Mouse (Mus musculus) frontal cortex, postnatal 36 days (tissue): ENCODE data around the gene Pitpnc1.
"Not testable (repeated sequence)": the region's sequence is repeated elsewhere in the genome, so short reads cannot be mapped to it uniquely, and the experiment has no call there.

ENCODE experiments used
- DNase-seq, 2 experiments: peaks; one replicate each; pipeline ENCODE4 v3.0.0; 2022; ENCODE audit warnings: low spot score in 2 of 2

The Pitpnc1 gene

DNA sequence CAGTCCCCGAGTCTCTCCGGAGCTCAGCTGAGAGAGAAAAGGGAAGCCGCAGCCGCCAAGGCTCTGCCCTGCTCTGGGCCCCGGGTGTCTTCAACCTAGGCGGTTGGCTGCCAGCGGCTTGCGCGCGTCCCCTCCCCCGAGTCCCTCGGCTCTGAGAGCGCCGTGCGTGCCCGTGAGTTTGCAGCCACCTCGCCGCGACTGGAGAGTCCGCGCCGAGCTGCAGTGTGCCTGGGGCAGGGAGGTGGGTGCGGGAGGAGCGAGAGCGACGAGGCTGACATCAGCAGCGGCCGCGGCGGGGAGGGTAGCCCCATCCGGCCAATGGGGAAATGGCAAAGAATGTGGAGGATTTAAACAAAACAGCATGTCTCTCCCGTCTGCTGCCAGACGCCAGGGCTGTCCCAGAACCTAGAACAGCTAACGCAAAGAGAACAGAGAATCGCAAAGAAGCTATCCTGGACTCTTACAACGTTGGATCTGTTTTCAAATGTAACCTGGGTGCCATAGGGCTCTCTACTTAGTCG lies at the start of gene Pitpnc1:
Gene Pitpnc1, minus strand, starts transcription at position 179 of the 521 bp plus-strand sequence.
- DNase-seq = peak; percentile 85 to 88

- DNase-seq = no peak
Measured at GRCm38 (mm10) chr11:107518645-107519429, 48.3 kb upstream of the Pitpnc1 start.

- no peak for DNase-seq
Measured at GRCm38 (mm10) chr11:107516387-107516786, 45.9 kb upstream of the Pitpnc1 start.

DNA sequence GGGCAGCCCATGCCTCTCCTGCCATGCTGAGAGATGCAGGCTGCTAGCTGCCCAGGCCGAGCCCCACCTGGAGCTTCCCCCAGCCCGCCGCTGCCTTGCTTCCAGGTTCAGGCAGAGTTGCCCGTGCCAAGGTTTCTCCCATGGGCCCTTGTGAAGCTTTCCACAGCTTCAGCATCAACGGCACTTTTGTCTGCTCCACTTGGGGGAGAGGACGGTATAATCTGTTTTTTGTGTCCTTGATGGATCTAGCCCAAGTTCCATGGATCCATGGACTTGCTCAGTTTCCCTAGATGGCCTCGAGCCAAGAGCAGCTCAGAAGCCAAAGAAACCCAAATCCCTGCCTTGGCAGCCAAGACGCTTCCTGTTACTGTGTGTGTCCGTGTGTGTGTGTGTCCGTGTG lies 42.5 kb upstream of the Pitpnc1 start:
- no peak for DNase-seq

- peak; percentile 54 to 59 for DNase-seq
Measured at GRCm38 (mm10) chr11:107511954-107512353, 41.5 kb upstream of the Pitpnc1 start.

DNA sequence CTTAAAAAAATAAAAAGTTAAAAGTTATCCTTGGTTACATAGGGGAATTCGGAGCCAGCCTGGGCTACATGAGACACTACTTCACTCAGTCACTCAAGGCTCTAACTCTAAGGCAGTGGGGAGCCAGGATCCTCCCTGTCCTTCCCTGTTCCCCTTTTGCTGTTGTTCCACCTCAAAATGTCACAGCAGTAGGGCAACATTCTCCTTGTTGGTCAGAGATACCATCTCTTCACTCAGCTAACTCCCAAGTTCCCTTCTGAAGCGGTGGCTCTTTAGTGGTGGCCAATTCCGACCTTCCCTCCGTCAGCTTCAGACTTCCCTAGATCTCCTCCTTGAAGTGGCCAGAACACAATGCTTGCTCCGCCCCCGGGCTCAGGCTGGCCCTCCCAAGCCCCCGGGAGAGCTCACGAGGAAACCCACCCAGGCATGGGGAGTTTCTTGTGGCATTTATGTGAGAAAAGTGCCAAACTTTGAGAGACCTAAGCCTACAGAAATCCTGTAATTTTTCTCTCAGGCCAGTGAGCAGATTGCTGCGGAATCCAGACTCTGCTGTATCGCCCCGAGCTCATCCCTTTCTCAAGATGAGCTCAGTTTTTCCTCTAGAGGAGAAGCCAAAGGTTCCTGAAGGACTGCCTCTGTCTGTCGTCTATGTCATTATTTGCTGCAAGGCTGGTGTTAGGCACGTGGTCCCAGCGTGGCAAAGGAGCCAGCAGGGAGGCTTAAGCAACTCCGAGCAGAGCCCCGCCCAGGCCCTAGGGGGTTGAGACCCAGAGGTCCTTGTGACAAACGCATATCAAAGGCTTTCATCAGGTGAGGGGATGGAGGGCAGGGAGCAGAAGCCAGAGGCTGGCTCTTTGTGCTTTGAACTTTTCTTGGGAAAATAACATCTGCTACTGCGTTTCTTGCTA lies 40.1 kb upstream of the Pitpnc1 start:
- no peak for DNase-seq

- DNase-seq = no peak
Measured at GRCm38 (mm10) chr11:107509631-107510338, 39.3 kb upstream of the Pitpnc1 start.

DNA sequence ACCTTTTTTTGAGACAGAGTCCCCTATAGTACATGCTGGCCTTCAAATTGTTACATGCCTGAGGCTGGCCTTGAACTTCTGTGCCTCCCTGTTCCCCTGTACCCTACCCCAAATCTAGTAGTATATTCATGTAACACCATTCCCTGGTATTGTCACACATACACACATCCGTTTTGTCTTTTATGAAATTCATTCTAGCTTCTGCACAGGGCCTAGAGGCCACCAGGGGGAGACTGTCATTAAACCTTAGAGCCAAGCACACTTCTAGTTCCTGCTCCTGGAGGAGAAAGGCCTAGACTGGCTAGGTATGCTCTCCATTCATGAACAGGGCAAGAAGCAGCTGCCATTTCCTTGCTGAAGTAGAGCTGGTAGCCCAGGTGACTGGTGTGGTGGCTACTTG lies 35.8 kb upstream of the Pitpnc1 start:
- DNase-seq = peak in 1 of 2 experiments; percentile 15

DNA sequence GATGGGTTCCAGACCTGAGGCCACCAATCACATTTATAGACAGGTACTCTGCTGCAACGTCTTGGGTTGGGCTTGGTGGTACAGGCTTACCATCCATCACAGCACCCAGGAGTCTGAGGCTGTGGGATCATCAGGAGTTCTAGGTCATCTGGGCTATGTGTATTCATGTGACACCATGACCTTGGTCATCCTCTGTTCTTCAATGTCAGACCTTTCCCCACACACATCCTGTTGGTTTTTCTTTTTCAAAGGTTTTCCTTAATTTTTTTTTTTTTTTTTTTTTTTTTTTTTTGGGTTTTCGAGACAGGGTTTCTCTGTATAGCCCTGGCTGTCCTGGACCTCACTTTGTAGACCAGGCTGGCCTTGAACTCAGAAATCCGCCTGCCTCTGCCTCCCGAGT lies 33.9 kb upstream of the Pitpnc1 start:
- not testable (repeated sequence) for DNase-seq

- DNase-seq = no peak
Measured at GRCm38 (mm10) chr11:107502801-107503200, 32.3 kb upstream of the Pitpnc1 start.

DNA sequence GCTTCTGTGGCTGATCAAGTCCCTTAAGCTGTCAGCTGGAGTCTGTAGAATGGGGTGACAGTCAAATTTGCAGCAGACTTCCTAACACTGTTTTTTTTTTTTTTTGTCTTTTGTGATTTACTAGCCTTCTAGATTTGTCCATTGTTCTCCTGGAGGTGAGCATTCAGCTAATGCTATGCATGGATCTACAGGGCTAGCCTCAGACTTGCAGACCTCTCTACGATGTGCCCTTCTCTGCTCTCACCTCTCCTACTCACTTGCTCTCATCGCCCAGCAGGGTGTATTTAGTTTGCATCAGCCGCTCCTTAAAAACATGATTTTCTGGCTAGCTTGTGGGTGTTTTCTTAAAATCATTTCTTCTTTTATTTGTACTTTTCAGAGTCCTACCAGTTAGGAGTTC lies 13.8 kb upstream of the Pitpnc1 start:
- no peak for DNase-seq

- no peak for DNase-seq
Measured at GRCm38 (mm10) chr11:107479862-107480203, 9.3 kb upstream of the Pitpnc1 start.

GRCm38 (mm10) chr11:107479053-107479861 lies 8.8 kb upstream of the Pitpnc1 start, which contains the start of gene Psmd12:
Gene Psmd12, plus strand, starts transcription at chr11:107479484.
- DNase-seq = peak; percentile 92 to 93

GRCm38 (mm10) chr11:107473137-107473820 lies 2.8 kb upstream of the Pitpnc1 start:
- DNase-seq = peak in 1 of 2 experiments; percentile 58

DNA sequence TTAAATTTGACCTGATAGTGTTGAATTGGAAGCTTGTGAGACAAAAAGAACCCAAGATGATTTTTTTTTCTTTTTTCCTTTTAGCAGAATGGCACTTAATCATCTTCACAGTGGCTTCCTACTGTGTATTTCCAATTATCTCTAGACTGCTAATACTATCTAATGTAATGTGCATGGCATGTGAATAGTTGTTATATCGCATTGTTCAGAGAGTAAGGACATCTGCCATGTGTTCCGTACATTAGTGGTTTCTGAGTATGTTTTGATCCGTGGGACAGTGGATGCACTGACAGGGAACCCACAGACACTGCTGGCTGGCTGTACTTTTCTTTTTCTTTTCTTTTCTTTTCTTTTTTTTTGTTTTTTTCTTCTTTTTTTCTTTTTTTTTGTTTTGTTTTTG lies 1.8 kb upstream of the Pitpnc1 start:
- no peak for DNase-seq

DNA sequence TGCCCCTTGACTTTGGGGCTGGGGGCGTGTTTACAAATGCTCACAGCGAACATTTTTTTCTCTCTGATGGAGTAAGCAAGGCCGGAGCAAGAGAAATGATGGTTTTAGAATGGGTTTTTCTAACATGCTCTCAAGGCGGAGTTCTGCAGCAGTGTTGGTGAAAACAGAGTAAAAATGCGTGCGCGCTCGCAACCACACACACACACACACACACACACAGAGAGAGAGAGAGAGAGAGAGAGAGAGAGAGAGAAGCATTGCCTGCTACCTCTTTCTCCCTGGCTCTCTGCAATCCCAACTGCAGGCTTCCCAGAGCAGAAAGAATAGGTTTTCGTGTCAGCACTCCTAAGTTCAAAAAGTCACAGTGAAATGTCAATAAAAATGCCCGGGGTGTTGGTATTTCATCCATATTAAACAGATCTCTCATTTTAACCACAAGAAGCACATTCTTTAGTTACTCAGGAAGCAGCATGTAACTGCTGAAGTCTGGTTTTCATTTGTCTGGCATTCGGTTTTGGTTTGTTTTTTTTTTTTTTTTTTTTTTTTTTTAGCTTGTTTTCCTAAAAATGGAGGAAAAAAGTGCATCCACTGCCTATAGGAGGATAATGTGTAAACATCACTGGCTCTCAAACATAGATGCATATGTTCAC lies 697 bp upstream of the Pitpnc1 start:
- no peak for DNase-seq

GRCm38 (mm10) chr11:107469523-107470371 lies 752 bp downstream of the Pitpnc1 start:
- DNase-seq = peak; percentile 56 to 57

DNA sequence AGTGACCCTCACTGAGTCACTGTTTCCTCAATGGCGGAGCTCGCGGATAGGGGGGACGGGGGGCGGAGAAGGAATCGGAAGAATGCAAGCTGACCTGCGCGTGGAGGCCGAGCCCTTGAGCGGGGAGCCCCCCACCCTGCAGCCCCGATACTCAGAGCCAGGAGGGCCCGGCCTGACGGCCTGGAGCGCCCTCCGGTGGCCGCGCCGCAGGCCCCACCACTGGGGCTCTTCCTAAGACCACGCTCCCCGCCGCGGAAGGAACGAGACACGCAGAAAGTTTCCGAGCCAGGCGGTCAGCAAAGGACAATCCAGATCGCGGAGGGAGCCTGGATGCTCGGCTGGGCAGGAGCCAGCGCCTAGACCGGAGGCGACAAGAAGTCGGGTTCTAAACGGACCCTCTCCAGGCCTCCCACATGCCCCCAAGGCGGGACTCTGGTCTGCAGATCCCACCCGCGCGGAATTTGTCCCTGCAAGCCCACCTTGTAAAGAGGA lies 1.4 kb downstream of the Pitpnc1 start:
- DNase-seq = peak; percentile 70 to 71
